Comparison of ENCODE assay signal across 40 mouse cellular contexts in genomic region chr11:69793429-69793828, GRCm38 (mm10). TPM values are rescaled to one million over a fixed set of nuclear protein-coding genes. Genes with fewer than 3 reads are reported as not detected.
"Had no signal": no experiment of that assay in that cellular context is flagged by ENCODE, and none has a peak within 500 bp of the region (broad histone marks: within the 10 kb centered on the region; RNA-seq: fewer than 3 reads in every experiment).

No protein-coding gene starts in this region.

- H3K36me3 ChIP-seq: heart, embryonic 10.5 days; heart, embryonic 12.5 days; hindbrain, embryonic 10.5 days; hindbrain, embryonic 12.5 days; kidney, embryonic 15.5 days; limb, embryonic 10.5 days; limb, embryonic 12.5 days had no signal

- H3K4me2 ChIP-seq: heart, embryonic 12.5 days; hindbrain, embryonic 12.5 days; hindbrain, embryonic 14.5 days; kidney, embryonic 15.5 days; limb, embryonic 12.5 days; liver, embryonic 11.5 days had no signal

- H3K9me3 ChIP-seq: heart, embryonic 10.5 days; heart, embryonic 12.5 days; hindbrain, embryonic 10.5 days; hindbrain, embryonic 12.5 days; kidney, embryonic 15.5 days; limb, embryonic 10.5 days; limb, embryonic 12.5 days had no signal

- H3K4me3 ChIP-seq: heart, embryonic 10.5 days; heart, embryonic 12.5 days; hindbrain, embryonic 10.5 days; hindbrain, embryonic 12.5 days; kidney, embryonic 15.5 days; left cerebral cortex, adult 2 months; limb, embryonic 10.5 days; limb, embryonic 12.5 days had no signal

- ATAC-seq: hindbrain, embryonic 16.5 days; intestine, embryonic 16.5 days had no signal

- H3K9ac ChIP-seq: heart, embryonic 12.5 days; hindbrain, embryonic 12.5 days; hindbrain, embryonic 14.5 days; kidney, embryonic 15.5 days; limb, embryonic 12.5 days had no signal

- DNase-seq: gastrocnemius, postnatal 10 days; gastrocnemius, postnatal 25 days; heart, adult 18-20 months; heart, postnatal 10 days; heart, postnatal 4 days; kidney, adult 11 months; kidney, adult 2 months; kidney, adult 9 months; kidney, postnatal 14 days; kidney, postnatal 36 days; layer of hippocampus, adult 9-11 months; layer of hippocampus, postnatal 36 days; liver had no signal

- H3K27ac ChIP-seq: heart, embryonic 10.5 days; hindbrain, embryonic 10.5 days; hindbrain, embryonic 12.5 days; hindbrain, embryonic 14.5 days; kidney, embryonic 15.5 days; kidney, postnatal 0 days; left cerebral cortex, adult 2 months; limb, embryonic 10.5 days; limb, embryonic 12.5 days had no signal

RNA-seq across cellular contexts. Expression of gene Chrnb1, which starts 2.3 kb away (rescaled TPM):
- total RNA-seq: granulocyte monocyte progenitor cell, adult 5-6 weeks had no signal

RNA-seq across cellular contexts. Expression of gene Tmem102, which starts 12.0 kb away (rescaled TPM):
- total RNA-seq: gastrocnemius, postnatal 10 days; granulocyte monocyte progenitor cell, adult 5-6 weeks; layer of hippocampus, adult 18-20 months; layer of hippocampus, postnatal 14 days; left cerebral cortex, postnatal 14 days; left cerebral cortex, postnatal 36 days had no signal

RNA-seq across cellular contexts. Expression of gene Gm39566, which starts 21.7 kb away (rescaled TPM):
- total RNA-seq: gastrocnemius, postnatal 10 days; gastrocnemius, postnatal 25 days; granulocyte monocyte progenitor cell, adult 5-6 weeks; heart, adult 18-20 months; heart, adult 8-10 months; heart, postnatal 10 days; heart, postnatal 25 days; heart, postnatal 4 days; layer of hippocampus, adult 18-20 months; layer of hippocampus, adult 8-10 months; layer of hippocampus, postnatal 14 days; layer of hippocampus, postnatal 36 days; left cerebral cortex, adult 2 months; left cerebral cortex, postnatal 14 days; left cerebral cortex, postnatal 36 days had no signal
- polyA plus RNA-seq: frontal cortex, adult 2 months; heart, embryonic 10.5 days; heart, embryonic 12.5 days; heart, embryonic 14.5 days; heart, embryonic 16.5 days; hindbrain, embryonic 10.5 days; hindbrain, embryonic 12.5 days; hindbrain, embryonic 14.5 days; hindbrain, embryonic 16.5 days; intestine, embryonic 14.5 days; intestine, embryonic 16.5 days; kidney, embryonic 15.5 days; kidney, postnatal 0 days; large intestine, adult 2 months; limb, embryonic 10.5 days; limb, embryonic 12.5 days; limb, embryonic 14.5 days; liver, embryonic 11.5 days had no signal

RNA-seq across cellular contexts. Expression of gene Spem2, which starts 24.8 kb away (rescaled TPM):
- total RNA-seq: gastrocnemius, postnatal 10 days; gastrocnemius, postnatal 25 days; granulocyte monocyte progenitor cell, adult 5-6 weeks; heart, adult 18-20 months; heart, adult 8-10 months; heart, postnatal 10 days; heart, postnatal 25 days; heart, postnatal 4 days; layer of hippocampus, adult 18-20 months; layer of hippocampus, adult 8-10 months; layer of hippocampus, postnatal 14 days; layer of hippocampus, postnatal 36 days; left cerebral cortex, adult 2 months; left cerebral cortex, postnatal 14 days; left cerebral cortex, postnatal 36 days had no signal
- polyA plus RNA-seq: frontal cortex, adult 2 months; heart, embryonic 12.5 days; heart, embryonic 14.5 days; heart, embryonic 16.5 days; hindbrain, embryonic 10.5 days; hindbrain, embryonic 12.5 days; hindbrain, embryonic 14.5 days; hindbrain, embryonic 16.5 days; intestine, embryonic 14.5 days; intestine, embryonic 16.5 days; kidney, embryonic 15.5 days; kidney, postnatal 0 days; large intestine, adult 2 months; limb, embryonic 10.5 days; limb, embryonic 12.5 days; limb, embryonic 14.5 days; liver, embryonic 11.5 days had no signal
